Mouse (Mus musculus) limb, embryonic 13.5 days (tissue): ENCODE results near the gene Slc24a5. TPM values are rescaled to one million over a fixed set of nuclear protein-coding genes. Genes with fewer than 3 reads are reported as not detected.
"Not testable (repeated sequence)": the region's sequence is repeated elsewhere in the genome, so short reads cannot be mapped to it uniquely, and the experiment has no call there.

ENCODE experiments used
- ATAC-seq: fragments of 200-750 bp; cut with Nextera tagmentation; 2 replicates; pipeline ENCODE4 v1.8.0; 2017; ENCODE audit warnings: low read depth, moderate number of reproducible peaks, moderate TSS enrichment; ENCODE audit not compliant: low FRiP score
- H3K27ac ChIP-seq: fragments of 300-500 bp; sonication (generic); 2 replicates; pipeline ENCODE4 v1.5.1; 2015; ENCODE audit warnings: inconsistent platforms, mild to moderate bottlenecking, moderate library complexity
- H3K27me3 ChIP-seq: fragments of 300-500 bp; sonication (generic); 2 replicates; pipeline ENCODE4 v1.6.1; 2015; ENCODE audit warnings: mild to moderate bottlenecking, inconsistent platforms
- H3K36me3 ChIP-seq: fragments of 300-500 bp; sonication (generic); 2 replicates; pipeline ENCODE4 v1.6.1; 2015; ENCODE audit warnings: inconsistent platforms, mild to moderate bottlenecking, moderate library complexity
- H3K4me1 ChIP-seq: fragments of 300-500 bp; sonication (generic); 2 replicates; pipeline ENCODE4 v1.6.1; 2015; ENCODE audit warnings: inconsistent platforms
- H3K4me2 ChIP-seq: fragments of 300-500 bp; sonication (generic); replicated peaks from 2 replicates; pipeline ENCODE4 v1.6.1; 2015; ENCODE audit warnings: inconsistent platforms, mild to moderate bottlenecking, moderate library complexity
- H3K4me3 ChIP-seq: fragments of 300-500 bp; sonication (generic); 2 replicates; pipeline ENCODE4 v1.5.1; 2015; ENCODE audit warnings: moderate library complexity, mild to moderate bottlenecking, inconsistent platforms
- H3K9ac ChIP-seq: fragments of 300-500 bp; sonication (generic); 2 replicates; pipeline ENCODE4 v1.6.1; 2015; ENCODE audit warnings: mild to moderate bottlenecking, inconsistent platforms
- H3K9me3 ChIP-seq: fragments of 300-500 bp; sonication (generic); 2 replicates; pipeline ENCODE4 v1.6.1; 2016; ENCODE audit warnings: inconsistent platforms
- WGBS: fragments of 180-500 bp; shearing (Covaris S2); methylation state at CpG from one replicate; pipeline ENCODE4 v1.1.7; 2015; 5-methylcytosine and 5-hydroxymethylcytosine counted together
- polyA plus RNA-seq: library from polyadenylated mRNA; unstranded; fragments of >200 nt; fragmentation: Nextera tagmentation; extraction: Ambion mirVana; gene quantifications from 2 replicates; pipeline ENCODE4 v1.2.1, GENCODE M21; 2015

Slc24a5 gene
- polyA plus RNA-seq, 1 experiment from 2014 or later, result 3.5 TPM

GRCm38 (mm10) chr2:125062944-125063343 lies 5.0 kb upstream of the Slc24a5 start:
- Histone ChIP-seq H3K27ac (no peak overlapping the region), H3K9me3 (no peaks in the 10 kb centered on the region), H3K9ac (no peak overlapping the region), H3K4me2 (no peak overlapping the region), H3K4me3 (no peak overlapping the region), H3K4me1 (no peaks in the 10 kb centered on the region), H3K27me3 (no peaks in the 10 kb centered on the region), H3K36me3 (no peaks in the 10 kb centered on the region)
- 72% methylated on average over 4 of the region's 4 CpGs for WGBS
- no peak; the same call in 1 of the 2 replicates for ATAC-seq

- ATAC-seq, result no peak
- Histone ChIP-seq H3K4me3 (no peak overlapping the region), H3K9me3 (no peaks in the 10 kb centered on the region), H3K4me1 (no peaks in the 10 kb centered on the region), H3K27me3 (no peaks in the 10 kb centered on the region), H3K4me2 (no peak overlapping the region), H3K36me3 (no peaks in the 10 kb centered on the region), H3K27ac (no peak overlapping the region), H3K9ac (no peak overlapping the region)
- WGBS, result 85% methylated on average over 7 of the region's 7 CpGs
Observed at GRCm38 (mm10) chr2:125067373-125067772, 551 bp upstream of the Slc24a5 start.

DNA sequence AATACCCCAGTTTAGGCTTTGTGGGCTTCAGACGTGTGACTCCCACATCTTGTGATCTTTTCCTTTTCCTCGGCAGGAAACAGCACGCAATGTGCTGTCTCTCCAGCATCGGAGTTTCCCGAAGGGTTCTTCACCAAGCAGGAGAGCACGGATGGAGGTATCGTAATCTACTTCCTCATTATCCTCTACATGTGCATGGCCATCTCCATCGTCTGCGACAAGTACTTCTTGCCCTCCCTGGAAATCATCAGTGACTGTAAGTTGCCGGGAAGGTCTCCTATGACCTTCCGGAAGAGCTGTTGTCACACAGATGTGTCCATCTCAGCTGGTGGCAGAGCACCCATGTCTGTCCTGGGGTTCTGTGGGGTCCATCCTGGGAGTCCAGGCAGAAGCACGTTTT lies 772 bp downstream of the Slc24a5 start:
- WGBS, result 86% methylated on average over 12 of the region's 12 CpGs
- Histone ChIP-seq H3K9me3 (no peaks in the 10 kb centered on the region), H3K36me3 (no peaks in the 10 kb centered on the region), H3K9ac (no peak overlapping the region), H3K4me2 (no peak overlapping the region), H3K4me3 (no peak overlapping the region), H3K27ac (no peak overlapping the region), H3K4me1 (no peaks in the 10 kb centered on the region), H3K27me3 (no peaks in the 10 kb centered on the region)
- ATAC-seq, result no peak

- WGBS, result 76% methylated on average over 3 of the region's 3 CpGs
- Histone ChIP-seq H3K27me3 (no peaks in the 10 kb centered on the region), H3K36me3 (no peaks in the 10 kb centered on the region), H3K4me2 (no peak overlapping the region), H3K4me3 (no peak overlapping the region), H3K9me3 (no peaks in the 10 kb centered on the region), H3K9ac (no peak overlapping the region), H3K4me1 (no peaks in the 10 kb centered on the region), H3K27ac (no peak overlapping the region)
- ATAC-seq, result no peak
Observed at GRCm38 (mm10) chr2:125073056-125073780, 5.3 kb downstream of the Slc24a5 start.

- ATAC-seq, result peak; percentile 48; the same call in 1 of the 2 replicates
- Histone ChIP-seq H3K36me3 (peaks cover 49% of the 10 kb centered on the region), H3K9ac (no peak overlapping the region), H3K4me3 (no peak overlapping the region), H3K27me3 (no peaks in the 10 kb centered on the region), H3K9me3 (no peaks in the 10 kb centered on the region), H3K4me2 (no peak overlapping the region), H3K27ac (no peak overlapping the region), H3K4me1 (peaks cover 12% of the 10 kb centered on the region; the same call in 1 of the 2 replicates)
- WGBS, result 29% methylated on average over 1 of the region's 1 CpGs
Observed at GRCm38 (mm10) chr2:125083879-125084278, 16.0 kb downstream of the Slc24a5 start.

DNA sequence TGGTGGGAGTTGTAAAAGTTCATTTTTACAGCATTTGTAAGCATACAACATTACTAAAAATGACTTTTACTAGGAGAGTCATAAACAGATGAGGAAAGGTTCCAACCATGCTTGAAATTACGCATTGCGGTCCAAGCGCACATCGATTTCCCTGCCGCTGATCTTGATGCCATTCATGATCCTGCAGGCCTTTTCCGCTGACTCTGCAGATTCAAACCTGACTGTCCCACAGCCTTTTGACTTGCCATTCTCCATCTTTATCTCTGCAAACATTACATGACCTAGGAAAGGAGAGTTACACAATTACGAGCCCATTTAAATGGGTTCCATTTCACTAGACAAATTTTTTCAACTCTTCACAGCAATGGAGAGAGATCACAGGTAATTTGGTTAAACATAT lies 20.8 kb downstream of the Slc24a5 start:
- peaks cover 60% of the 10 kb centered on the region for H3K36me3 ChIP-seq

DNA sequence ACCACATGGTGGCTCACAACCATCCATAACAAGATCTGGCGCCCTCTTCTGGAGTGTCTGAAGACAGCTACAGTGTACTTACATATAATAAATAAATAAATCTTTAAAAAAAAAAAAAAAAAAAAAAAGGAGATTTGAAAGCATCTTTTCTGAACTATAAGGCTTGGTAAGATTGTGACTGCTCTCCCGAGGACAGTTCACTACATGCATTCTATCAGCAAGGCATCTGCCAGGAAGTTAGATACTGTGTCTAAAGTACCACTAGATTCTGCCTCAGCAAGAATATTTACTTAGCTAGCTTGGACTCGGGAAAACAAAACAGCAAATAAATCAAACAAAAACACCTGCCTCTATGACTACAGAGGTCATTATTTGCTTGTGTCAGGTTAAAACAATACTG lies 24.2 kb downstream of the Slc24a5 start:
- not testable (repeated sequence) for ATAC-seq, H3K27me3 ChIP-seq, H3K4me3 ChIP-seq, H3K9me3 ChIP-seq, H3K27ac ChIP-seq, H3K9ac ChIP-seq, H3K4me2 ChIP-seq, H3K4me1 ChIP-seq
- 84% methylated on average over 3 of the region's 3 CpGs for WGBS
- peaks cover 61% of the 10 kb centered on the region for H3K36me3 ChIP-seq

More for the DNA sequence above, 20.8 kb downstream of the Slc24a5 start:
- Histone ChIP-seq H3K4me3 (no peak overlapping the region), H3K4me2 (no peak overlapping the region), H3K9me3 (no peaks in the 10 kb centered on the region), H3K27ac (no peak overlapping the region), H3K4me1 (peaks cover 8% of the 10 kb centered on the region; the same call in 1 of the 2 replicates), H3K9ac (no peak overlapping the region), H3K27me3 (no peaks in the 10 kb centered on the region)
- 95% methylated on average over 7 of the region's 7 CpGs for WGBS
- no peak for ATAC-seq

DNA sequence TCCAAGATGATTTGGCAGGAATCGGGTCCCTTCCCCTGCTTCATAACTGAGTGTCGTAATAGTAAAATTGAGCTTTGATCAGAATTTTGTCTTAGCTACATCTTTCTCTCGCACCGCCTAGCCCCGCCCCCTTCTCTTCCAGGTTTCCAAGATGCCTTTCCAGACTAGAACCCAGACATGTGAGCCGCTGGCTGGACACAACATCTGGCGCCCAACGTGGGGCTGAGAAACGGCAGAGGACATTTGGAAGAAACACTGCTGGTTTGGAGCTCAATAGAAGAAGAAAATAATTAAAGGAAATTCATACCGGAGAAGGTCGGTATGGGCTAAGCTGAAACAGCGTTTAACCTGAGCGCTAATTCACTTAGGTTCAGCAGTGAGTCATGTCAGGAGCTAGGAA lies 36.6 kb downstream of the Slc24a5 start:
- peaks cover 66% of the 10 kb centered on the region for H3K36me3 ChIP-seq
- ATAC-seq, result not testable (repeated sequence)
- WGBS, result 98% methylated on average over 13 of the region's 13 CpGs

DNA sequence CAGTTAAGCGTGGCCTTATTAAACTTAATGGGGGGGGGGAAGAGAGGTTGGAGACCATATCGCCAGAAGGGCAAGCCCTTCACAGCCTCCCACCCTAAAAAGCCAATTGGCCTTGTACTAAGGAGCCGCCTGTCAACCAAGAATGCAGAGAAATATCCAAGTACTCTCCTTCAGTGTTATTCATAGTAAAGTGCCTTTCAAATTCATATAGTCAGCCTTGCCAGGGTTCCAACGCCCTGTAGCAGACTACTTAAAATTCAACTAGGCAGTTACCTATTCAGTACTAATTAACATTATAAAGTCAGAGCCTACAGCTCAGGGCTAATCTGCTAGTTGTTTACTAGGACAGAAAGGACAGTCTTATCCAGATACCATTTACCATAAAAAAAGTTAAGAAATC lies 38.6 kb downstream of the Slc24a5 start:
- not testable (repeated sequence) for H3K27ac ChIP-seq, H3K9ac ChIP-seq, H3K4me3 ChIP-seq, H3K27me3 ChIP-seq, H3K4me1 ChIP-seq, H3K9me3 ChIP-seq, ATAC-seq, H3K4me2 ChIP-seq
- WGBS, result 97% methylated on average over 4 of the region's 4 CpGs
- H3K36me3 ChIP-seq, result peaks cover 60% of the 10 kb centered on the region

More for the DNA sequence above, 36.6 kb downstream of the Slc24a5 start:
- not testable (repeated sequence) for H3K4me1 ChIP-seq, H3K4me3 ChIP-seq, H3K9ac ChIP-seq, H3K27me3 ChIP-seq, H3K4me2 ChIP-seq, H3K27ac ChIP-seq, H3K9me3 ChIP-seq

DNA sequence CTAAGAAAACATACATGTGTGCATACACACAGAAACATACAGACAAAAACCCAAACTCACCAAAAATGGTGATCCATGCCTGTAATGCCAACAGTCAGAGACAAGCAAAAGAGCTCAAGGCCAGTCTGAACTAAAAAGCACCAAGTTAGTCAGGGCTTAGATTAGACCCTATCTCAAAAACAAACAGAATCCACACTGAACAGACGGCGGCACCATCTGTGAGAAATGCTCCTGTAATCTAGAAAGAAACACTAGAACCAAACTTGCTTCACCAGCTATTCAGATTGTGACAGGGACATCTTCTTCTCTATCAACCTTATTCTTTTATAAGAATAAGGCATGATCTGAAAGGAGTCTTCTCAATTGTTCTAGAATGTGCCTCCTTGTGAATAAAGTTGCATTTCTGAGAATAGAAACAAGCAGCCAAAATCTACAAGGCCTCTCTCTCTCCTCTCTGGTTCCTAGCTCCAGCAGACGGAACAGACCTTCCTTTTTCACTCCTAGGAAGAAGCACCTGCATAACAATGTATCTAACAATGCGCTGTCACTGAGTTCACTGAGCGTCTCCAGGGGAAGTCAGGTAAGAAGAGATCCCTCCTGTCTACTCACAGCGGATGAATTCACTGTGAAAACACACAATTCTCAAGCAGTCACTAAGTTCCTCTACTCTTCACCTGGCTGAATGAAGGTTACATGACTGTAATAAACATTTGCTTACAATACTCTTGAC lies 51.6 kb downstream of the Slc24a5 start:
- no peak overlapping the region for H3K27ac ChIP-seq
- H3K9me3 ChIP-seq, result no peaks in the 10 kb centered on the region
- H3K4me2 ChIP-seq, result no peak overlapping the region
- ATAC-seq, result no peak
- WGBS, result 87% methylated on average over 6 of the region's 6 CpGs
- H3K9ac ChIP-seq, result no peak overlapping the region
- peaks cover 17% of the 10 kb centered on the region for H3K4me1 ChIP-seq
- H3K36me3 ChIP-seq, result peaks cover 16% of the 10 kb centered on the region
- no peak overlapping the region for H3K4me3 ChIP-seq
- H3K27me3 ChIP-seq, result no peaks in the 10 kb centered on the region

DNA sequence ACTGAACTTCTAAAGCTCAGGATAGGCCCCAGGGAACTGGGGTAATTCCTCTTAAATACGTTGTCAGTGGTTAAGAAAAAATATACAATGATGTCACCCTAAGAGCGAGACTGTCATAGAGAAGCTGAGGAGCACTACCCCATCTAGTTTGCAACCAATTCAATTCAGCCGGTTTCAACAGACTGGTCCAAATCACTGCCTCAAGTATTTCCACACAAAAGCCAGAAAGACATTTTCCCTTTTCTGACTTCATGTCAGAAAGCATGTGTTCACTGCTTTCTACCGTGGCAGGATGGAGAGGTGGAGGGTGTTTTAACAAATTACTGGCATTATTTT lies 54.3 kb downstream of the Slc24a5 start:
- Histone ChIP-seq H3K9ac (peak overlapping the region; percentile 97), H3K4me2 (peak overlapping the region; percentile 63), H3K36me3 (peaks cover 3% of the 10 kb centered on the region; the same call in 1 of the 2 replicates), H3K27me3 (0 out of 2 replicates have a peak, but pooled peaks cover 4% of the 10 kb centered on the region), H3K9me3 (no peaks in the 10 kb centered on the region), H3K4me3 (peak overlapping the region; percentile 80), H3K4me1 (peaks cover 17% of the 10 kb centered on the region), H3K27ac (peak overlapping the region; percentile 86)
- WGBS, result 11% methylated on average over 4 of the region's 4 CpGs
- ATAC-seq, result no peak

DNA sequence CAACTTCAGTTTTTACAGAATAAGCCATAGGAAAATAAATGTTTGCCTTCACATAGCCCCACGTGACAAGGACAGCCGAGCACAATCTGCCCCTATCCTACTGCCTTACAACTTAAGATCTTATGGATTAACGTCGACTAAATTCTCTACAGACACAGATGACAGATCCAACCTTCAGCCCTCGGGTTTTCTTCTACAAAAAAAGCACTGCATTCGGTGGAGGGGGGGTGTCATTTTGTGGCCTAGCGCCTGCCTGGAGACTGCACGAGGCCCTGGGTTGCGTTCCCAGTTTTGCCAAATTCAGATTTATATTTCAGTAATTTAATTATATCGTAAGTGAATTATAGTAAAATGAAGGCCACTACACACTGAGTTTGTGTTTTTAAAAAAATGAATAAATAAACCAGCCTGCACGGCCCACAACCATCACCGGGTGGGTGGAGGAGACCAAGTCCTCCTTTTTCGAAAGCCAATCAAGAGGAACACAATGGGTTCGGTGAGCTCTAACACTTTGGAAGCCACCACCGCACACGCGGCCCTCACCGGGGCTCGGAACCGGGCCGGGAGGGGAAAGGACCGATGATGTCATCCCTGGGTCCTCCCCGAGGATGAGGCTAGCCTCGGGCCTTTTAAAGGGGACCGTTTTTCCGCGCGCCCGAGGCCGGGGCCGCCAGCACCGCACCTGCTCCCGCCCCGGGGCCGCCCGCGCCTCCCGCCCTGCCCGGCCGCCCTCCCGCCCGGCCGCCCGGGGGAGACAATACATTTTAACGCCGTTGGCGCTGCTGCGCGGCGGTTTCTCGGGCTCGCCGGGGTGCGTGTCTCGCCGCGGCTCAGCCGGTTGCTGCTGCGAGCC lies 54.9 kb downstream of the Slc24a5 start:
- Histone ChIP-seq H3K4me1 (peaks cover 17% of the 10 kb centered on the region), H3K27me3 (0 out of 2 replicates have a peak, but pooled peaks cover 4% of the 10 kb centered on the region), H3K36me3 (peaks cover 3% of the 10 kb centered on the region; the same call in 1 of the 2 replicates), H3K27ac (peak overlapping the region; percentile 86), H3K4me2 (peak overlapping the region; percentile 63), H3K9ac (peak overlapping the region; percentile 97), H3K9me3 (no peaks in the 10 kb centered on the region), H3K4me3 (peak overlapping the region; percentile 80)
- ATAC-seq, result peak; percentile 76
- WGBS, result under 1% methylated on average over 53 of the region's 59 CpGs
